Mouse (Mus musculus) MEL (cell line): Measurements from ENCODE around the gene Dnajc4. TPM values are rescaled to one million over a fixed set of nuclear protein-coding genes. Genes with fewer than 3 reads are reported as not detected.

ENCODE experiments used
- DNase-seq: peaks from one replicate; pipeline ENCODE4 v3.0.0; 2011; ENCODE audit warnings: low read depth, low spot score
- H3K27ac ChIP-seq: 2 replicates; pipeline ENCODE4 v1.5.1; 2012; ENCODE audit warnings: low read depth, mild to moderate bottlenecking, control low read depth, low read length, moderate library complexity; ENCODE audit not compliant: control insufficient read depth
- H3K27me3 ChIP-seq, 2 experiments: fragments of 150-350 bp in 1 of 2; sonication (generic) in 1 of 2; 2 replicates each; pipeline ENCODE4 v1.6.1; 2012; ENCODE audit warnings: low read length in 2 of 2, mild to moderate bottlenecking in 2 of 2, improper control_type of control experiment in 1 of 2, moderate library complexity in 1 of 2; ENCODE audit not compliant: insufficient read depth in 2 of 2, control insufficient read depth in 1 of 2
- H3K36me3 ChIP-seq, 2 experiments: 2 replicates each; pipeline ENCODE4 v1.6.1; 2012 to 2014; ENCODE audit warnings: low read length in 2 of 2, improper control_type of control experiment in 1 of 2, inconsistent platforms in 1 of 2, mild to moderate bottlenecking in 1 of 2; ENCODE audit not compliant: insufficient read depth in 2 of 2, control insufficient read depth in 1 of 2
- H3K4me1 ChIP-seq, 2 experiments: fragments of 150-350 bp in 1 of 2; sonication (generic) in 1 of 2; 2 replicates each; pipeline ENCODE4 v1.6.1; 2012; ENCODE audit warnings: low read length in 2 of 2, improper control_type of control experiment in 1 of 2, mild to moderate bottlenecking in 1 of 2; ENCODE audit not compliant: insufficient read depth in 2 of 2, control insufficient read depth in 1 of 2
- H3K4me3 ChIP-seq, 2 experiments: fragments of 150-350 bp in 1 of 2; sonication (generic) in 1 of 2; 2 replicates each; pipeline ENCODE4 v1.5.1; 2012; ENCODE audit warnings: low read depth in 2 of 2, low read length in 2 of 2, mild to moderate bottlenecking in 2 of 2, moderate library complexity in 2 of 2, control low read depth in 1 of 2, improper control_type of control experiment in 1 of 2; ENCODE audit not compliant: control insufficient read depth in 1 of 2, insufficient read depth in 1 of 2
- H3K79me2 ChIP-seq: 2 replicates; pipeline ENCODE4 v1.6.1; 2012; ENCODE audit warnings: mild to moderate bottlenecking, low read length, moderate library complexity; ENCODE audit not compliant: control insufficient read depth, poor library complexity, insufficient read depth
- H3K9ac ChIP-seq: 2 replicates; pipeline ENCODE4 v1.6.1; 2012; ENCODE audit warnings: low read depth, mild to moderate bottlenecking, control low read depth, low read length, moderate library complexity; ENCODE audit not compliant: control insufficient read depth, poor library complexity, severe bottlenecking
- H3K9me3 ChIP-seq: fragments of 150-350 bp; sonication (generic); replicated peaks from 2 replicates; pipeline ENCODE4 v1.6.1; 2012; ENCODE audit warnings: mild to moderate bottlenecking, low read length, improper control_type of control experiment, moderate library complexity; ENCODE audit not compliant: insufficient read depth
- CTCF ChIP-seq, 3 experiments: IDR thresholded peaks in 2 of 3; conservative IDR thresholded peaks in 1 of 3; 2 replicates each; pipeline ENCODE4 v1.5.1; 2011 to 2012; ENCODE audit warnings: low read length in 3 of 3, low read depth in 2 of 3, mild to moderate bottlenecking in 2 of 3, improper control_type of control experiment in 1 of 3, inconsistent platforms in 1 of 3, mixed read lengths in 1 of 3, moderate library complexity in 1 of 3; ENCODE audit not compliant: control insufficient read depth in 1 of 3, insufficient read depth in 1 of 3, poor library complexity in 1 of 3, severe bottlenecking in 1 of 3
- E2F4 ChIP-seq: IDR thresholded peaks from 2 replicates; pipeline ENCODE4 v1.6.1; 2011; ENCODE audit warnings: low read depth, low read length, improper control_type of control experiment, borderline replicate concordance
- ELF1 ChIP-seq: IDR thresholded peaks from 2 replicates; pipeline ENCODE4 v1.6.1; 2014; ENCODE audit warnings: low read depth, mild to moderate bottlenecking, inconsistent platforms, low read length, improper control_type of control experiment, moderate library complexity
- EP300 ChIP-seq, 2 experiments: IDR thresholded peaks; 2 replicates each; pipeline ENCODE4 v1.6.1; 2011; ENCODE audit warnings: improper control_type of control experiment in 2 of 2, low read length in 2 of 2, low read depth in 1 of 2, mild to moderate bottlenecking in 1 of 2
- ETS1 ChIP-seq: IDR thresholded peaks from 2 replicates; pipeline ENCODE4 v1.6.1; 2012; ENCODE audit warnings: low read depth, mild to moderate bottlenecking, inconsistent platforms, low read length, improper control_type of control experiment, moderate library complexity
- GABPA ChIP-seq: IDR thresholded peaks from 2 replicates; pipeline ENCODE4 v1.6.1; 2012; ENCODE audit warnings: low read depth, mild to moderate bottlenecking, inconsistent platforms, low read length, improper control_type of control experiment, moderate library complexity
- GATA1 ChIP-seq: IDR thresholded peaks from 2 replicates; pipeline ENCODE4 v1.6.1; 2011; ENCODE audit warnings: low read depth, low read length, improper control_type of control experiment
- HCFC1 ChIP-seq: IDR thresholded peaks from 2 replicates; pipeline ENCODE4 v1.6.1; 2012; ENCODE audit warnings: low read depth, mild to moderate bottlenecking, inconsistent platforms, low read length, improper control_type of control experiment, moderate library complexity
- JUND ChIP-seq: IDR thresholded peaks from 2 replicates; pipeline ENCODE4 v1.6.1; 2011; ENCODE audit warnings: low read depth, mild to moderate bottlenecking, improper control_type of control experiment, low read length
- KAT2A ChIP-seq: conservative IDR thresholded peaks from 2 replicates; pipeline ENCODE4 v1.6.1; 2012; ENCODE audit warnings: low read depth, low read length, improper control_type of control experiment, inconsistent platforms
- MAX ChIP-seq: IDR thresholded peaks from 2 replicates; pipeline ENCODE4 v1.6.1; 2011; ENCODE audit warnings: low read length, improper control_type of control experiment
- MEF2A ChIP-seq: IDR thresholded peaks from 2 replicates; pipeline ENCODE4 v1.6.1; 2014; ENCODE audit warnings: low read depth, mild to moderate bottlenecking, inconsistent platforms, low read length, improper control_type of control experiment; ENCODE audit not compliant: poor library complexity, insufficient replicate concordance, severe bottlenecking; ENCODE audit errors: extremely low read depth
- MXI1 ChIP-seq: IDR thresholded peaks from 2 replicates; pipeline ENCODE4 v1.6.1; 2011; ENCODE audit warnings: mild to moderate bottlenecking, low read depth, low read length, improper control_type of control experiment
- MYC ChIP-seq: IDR thresholded peaks from 2 replicates; pipeline ENCODE4 v1.6.1; 2011; ENCODE audit warnings: low read depth, mild to moderate bottlenecking, low read length, improper control_type of control experiment, moderate library complexity
- NELFE ChIP-seq: IDR thresholded peaks from 2 replicates; pipeline ENCODE4 v1.6.1; 2011; ENCODE audit warnings: low read depth, low read length, improper control_type of control experiment
- NRF1 ChIP-seq: IDR thresholded peaks from 2 replicates; pipeline ENCODE4 v1.6.1; 2014; ENCODE audit warnings: low read depth, mild to moderate bottlenecking, inconsistent platforms, low read length, improper control_type of control experiment, moderate library complexity; ENCODE audit not compliant: poor library complexity, insufficient read depth, severe bottlenecking
- POLR2A ChIP-seq, 2 experiments: IDR thresholded peaks; 2 replicates each; pipeline ENCODE4 v1.6.1; 2011 to 2012; ENCODE audit warnings: low read length in 2 of 2, mild to moderate bottlenecking in 2 of 2, control low read depth in 1 of 2, improper control_type of control experiment in 1 of 2, low read depth in 1 of 2, moderate library complexity in 1 of 2; ENCODE audit not compliant: control insufficient read depth in 1 of 2, insufficient read depth in 1 of 2, poor library complexity in 1 of 2
- POLR2AphosphoS2 ChIP-seq: IDR thresholded peaks from 2 replicates; pipeline ENCODE4 v1.6.1; 2011; ENCODE audit warnings: low read length, improper control_type of control experiment
- POLR2AphosphoS5 ChIP-seq: IDR thresholded peaks from 2 replicates; pipeline ENCODE4 v1.6.1; 2012; ENCODE audit warnings: low read depth, borderline replicate concordance, mild to moderate bottlenecking, inconsistent platforms, low read length, moderate library complexity, mixed read lengths
- RAD21 ChIP-seq: IDR thresholded peaks from 2 replicates; pipeline ENCODE4 v1.6.1; 2011; ENCODE audit warnings: mild to moderate bottlenecking, low read depth, low read length, improper control_type of control experiment
- RCOR1 ChIP-seq: IDR thresholded peaks from 2 replicates; pipeline ENCODE4 v1.6.1; 2012; ENCODE audit warnings: low read depth, mild to moderate bottlenecking, inconsistent platforms, low read length, improper control_type of control experiment
- SIN3A ChIP-seq: IDR thresholded peaks from 2 replicates; pipeline ENCODE4 v1.6.1; 2012; ENCODE audit warnings: low read length, improper control_type of control experiment, inconsistent platforms
- SMC3 ChIP-seq: IDR thresholded peaks from 2 replicates; pipeline ENCODE4 v1.6.1; 2011; ENCODE audit warnings: low read depth, low read length, improper control_type of control experiment
- TAL1 ChIP-seq: IDR thresholded peaks from 2 replicates; pipeline ENCODE4 v1.6.1; 2012; ENCODE audit warnings: mild to moderate bottlenecking, inconsistent platforms, low read length, moderate library complexity, mixed read lengths
- TBP ChIP-seq: IDR thresholded peaks from 2 replicates; pipeline ENCODE4 v1.8.0; 2011; ENCODE audit warnings: low read depth, low read length, improper control_type of control experiment
- TCF12 ChIP-seq: IDR thresholded peaks from 2 replicates; pipeline ENCODE4 v1.6.1; 2014; ENCODE audit warnings: low read depth, mild to moderate bottlenecking, inconsistent platforms, low read length, improper control_type of control experiment, moderate library complexity
- ZKSCAN1 ChIP-seq: IDR thresholded peaks from 2 replicates; pipeline ENCODE4 v1.6.1; 2012; ENCODE audit warnings: low read depth, mild to moderate bottlenecking, inconsistent platforms, low read length, improper control_type of control experiment, moderate library complexity
- ZMIZ1 ChIP-seq: IDR thresholded peaks from 2 replicates; pipeline ENCODE4 v1.6.1; 2012; ENCODE audit warnings: low read depth, mild to moderate bottlenecking, inconsistent platforms, low read length, improper control_type of control experiment, moderate library complexity
- ZNF384 ChIP-seq: IDR thresholded peaks from 2 replicates; pipeline ENCODE4 v1.6.1; 2012; ENCODE audit warnings: low read depth, mild to moderate bottlenecking, inconsistent platforms, low read length, improper control_type of control experiment
- polyA plus RNA-seq, 2 experiments: library from polyadenylated mRNA; stranded (reverse) in 1 of 2; unstranded in 1 of 2; fragments of >175 nt in 1 of 2; fragments of >200 nt in 1 of 2; gene quantifications; 2 replicates each; pipeline versions ENCODE4 v1.2.1 to v1.2.4; 2012; ENCODE audit warnings: low replicate concordance in 2 of 2, low read depth in 1 of 2; ENCODE audit not compliant: insufficient read length in 2 of 2, insufficient read depth in 1 of 2, missing spikeins in 1 of 2
- total RNA-seq: library from RNA; depleted of rRNA; stranded (reverse); fragments of 300-350 nt; gene quantifications from 2 replicates; pipeline ENCODE4 v1.2.3, GENCODE M21; 2012

Dnajc4 gene
- total and polyA plus RNA-seq, 3 experiments, result 4.2 to 12.9 TPM; not detected in 1

- Histone ChIP-seq H3K9ac (peak overlapping the region; percentile 96; the same call in 1 of the 2 replicates), H3K9me3 (no peaks in the 10 kb centered on the region)
These were observed 27.9 kb upstream of the Dnajc4 start for GRCm38 (mm10) chr19:7020224-7020641.

GRCm38 (mm10) chr19:7019191-7019590 is 26.8 kb upstream of the Dnajc4 start, which contains the start of gene Fermt3:
TSS of gene Fermt3 (minus strand) at chr19:7019469.
- TF ChIP-seq ELF1 (peak; percentile 78), RAD21 (no peak), MXI1 (peak; percentile 75; the same call in 1 of the 2 replicates), MYC (peak; percentile 80), EP300 (IDR thresholded peaks at IDR 0.05; ENCODE audit: low read depth in 1 of 2, low read length in 2 of 2) (peak in 1 of 2 experiments; percentile 60; a peak in 2 of 4 replicates), TCF12 (peak; percentile 69), ETS1 (peak; percentile 73), SIN3A (peak; percentile 85), TBP (peak; percentile 88), POLR2AphosphoS5 (no peak; the same call in 1 of the 2 replicates), KAT2A (no peak), NELFE (peak; percentile 91), ZMIZ1 (peak; percentile 83; the same call in 1 of the 2 replicates), MAX (peak; percentile 80; the same call in 1 of the 2 replicates), ZKSCAN1 (no peak), HCFC1 (peak; percentile 75), TAL1 (no peak), NRF1 (0 out of 2 replicates have a peak, but pooled peaks have one; percentile 4), GATA1 (peak; percentile 45; the same call in 1 of the 2 replicates), POLR2A (IDR thresholded peaks at IDR 0.05; ENCODE audit: control insufficient read depth in 1 of 2, insufficient read depth in 1 of 2, low read depth in 1 of 2, low read length in 2 of 2, poor library complexity in 1 of 2) (peak in 1 of 2 experiments; percentile 95; a peak in 3 of 4 replicates), POLR2AphosphoS2 (peak; percentile 83)
- TF ChIP-seq, all 39 proteins: peak for 16
- Histone ChIP-seq H3K9ac (peak within 1 kb of the TSS; percentile 96), H3K79me2 (peaks cover 25% of the 10 kb centered on the region), H3K27me3 (no peaks in the 10 kb centered on the region), H3K27ac (peak within 1 kb of the TSS; percentile 99), H3K4me3 (peak within 1 kb of the TSS; percentile 76 to 94), H3K4me1 (peaks cover 9 to 28% of the 10 kb centered on the region in 2 experiments), H3K9me3 (no peaks in the 10 kb centered on the region), H3K36me3 (peaks cover 6 to 36% of the 10 kb centered on the region in 2 experiments)
- peak; percentile 94 for DNase-seq

More at GRCm38 (mm10) chr19:7020224-7020641, 27.9 kb upstream of the Dnajc4 start:
- TF ChIP-seq TBP (peak; percentile 51; the same call in 1 of the 2 replicates), MEF2A (no peak), MAX (0 out of 2 replicates have a peak, but pooled peaks have one; percentile 31), HCFC1 (peak; percentile 45), SIN3A (no peak), ZKSCAN1 (no peak), POLR2AphosphoS2 (no peak), RAD21 (peak; percentile 42), TAL1 (peak; percentile 45; the same call in 1 of the 2 replicates), JUND (no peak), E2F4 (no peak), POLR2AphosphoS5 (no peak), GATA1 (peak; percentile 72), ZNF384 (no peak), NELFE (no peak), EP300 (IDR thresholded peaks at IDR 0.05; ENCODE audit: low read depth in 1 of 2, low read length in 2 of 2) (peak; percentile 33 to 71; a peak in 3 of 4 replicates), MYC (0 out of 2 replicates have a peak, but pooled peaks have one; percentile 24), RCOR1 (0 out of 2 replicates have a peak, but pooled peaks have one; percentile 60), CTCF (IDR thresholded peaks at IDR 0.05 in 2 of 3, conservative IDR thresholded peaks at IDR 0.05 in 1 of 3; ENCODE audit: control insufficient read depth in 1 of 3, insufficient read depth in 1 of 3, low read depth in 2 of 3, low read length in 3 of 3, poor library complexity in 1 of 3, severe bottlenecking in 1 of 3) (peak; percentile 51 to 69 (median 64)), GABPA (no peak), SMC3 (peak; percentile 27; the same call in 1 of the 2 replicates)
- Histone ChIP-seq H3K4me3 (no peak overlapping the region; a peak in 2 of 4 replicates), H3K27ac (peak overlapping the region; percentile 99), H3K79me2 (peaks cover 25% of the 10 kb centered on the region), H3K36me3 (peaks cover 6 to 36% of the 10 kb centered on the region in 2 experiments), H3K4me1 (peaks cover 9 to 28% of the 10 kb centered on the region in 2 experiments), H3K27me3 (no peaks in the 10 kb centered on the region)
- peak; percentile 85 for DNase-seq
